Mouse (Mus musculus) gastrocnemius, adult 8-10 months (tissue): ENCODE results near the gene Mapk12. TPM values are rescaled to one million over a fixed set of nuclear protein-coding genes. Genes with fewer than 3 reads are reported as not detected.

Source experiments
- DNase-seq, 2 experiments: peaks; one replicate each; pipeline ENCODE4 v3.0.0; 2022; ENCODE audit warnings: low spot score in 2 of 2
- total RNA-seq, 4 experiments: library from RNA; stranded (reverse); gene quantifications; 2 replicates each; pipeline ENCODE4 v1.2.4; 2022

Mapk12 gene
- total RNA-seq, 4 experiments from 2014 or later, result 123 to 153 (median 139) TPM

DNA sequence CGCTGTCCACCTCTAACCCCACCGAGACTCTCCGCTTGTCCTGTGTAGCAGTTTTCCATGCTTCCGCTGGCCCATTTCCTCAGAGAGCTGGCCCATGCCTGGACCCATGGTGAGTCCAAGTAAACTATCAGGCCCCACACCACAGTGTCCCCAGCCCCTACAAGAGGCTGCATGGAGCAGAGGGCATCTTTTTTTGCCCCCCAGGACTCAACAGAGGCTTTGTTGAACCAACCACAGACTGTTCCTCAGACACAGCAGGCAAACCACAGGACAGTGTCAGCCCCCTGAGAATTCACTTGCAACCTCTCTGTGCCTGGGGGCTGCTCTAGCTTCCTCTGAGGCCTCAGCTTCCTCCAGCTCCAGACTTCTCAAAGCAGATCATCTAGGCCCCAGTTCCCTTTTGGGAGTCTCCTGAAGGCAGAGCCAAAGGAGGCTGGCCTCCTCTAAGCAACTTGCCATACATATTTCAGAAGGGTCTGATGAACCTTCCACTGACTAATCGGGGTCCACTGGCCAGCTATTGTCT, 31.1 kb upstream of the Mapk12 start:
- no peak for DNase-seq

DNA sequence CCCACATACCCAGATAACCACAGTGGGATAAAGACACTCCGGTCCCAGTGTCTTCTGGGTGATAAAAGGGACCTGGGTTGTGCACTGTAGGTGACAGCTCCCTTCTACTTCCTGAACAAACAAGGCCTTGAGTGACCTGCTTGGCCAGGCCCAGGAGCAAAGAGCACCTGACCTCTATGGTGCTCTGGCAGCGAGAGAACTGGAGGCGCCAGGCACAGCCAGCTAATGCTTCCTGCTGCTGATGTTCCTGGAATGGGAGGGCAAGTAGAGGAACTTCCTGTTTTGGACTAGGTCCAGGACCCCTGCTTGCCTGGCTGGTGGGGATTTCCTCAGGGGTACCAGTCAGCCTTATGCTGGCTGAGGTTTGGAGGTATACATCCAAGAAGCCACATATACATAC, 29.6 kb upstream of the Mapk12 start:
- DNase-seq, result no peak

DNA sequence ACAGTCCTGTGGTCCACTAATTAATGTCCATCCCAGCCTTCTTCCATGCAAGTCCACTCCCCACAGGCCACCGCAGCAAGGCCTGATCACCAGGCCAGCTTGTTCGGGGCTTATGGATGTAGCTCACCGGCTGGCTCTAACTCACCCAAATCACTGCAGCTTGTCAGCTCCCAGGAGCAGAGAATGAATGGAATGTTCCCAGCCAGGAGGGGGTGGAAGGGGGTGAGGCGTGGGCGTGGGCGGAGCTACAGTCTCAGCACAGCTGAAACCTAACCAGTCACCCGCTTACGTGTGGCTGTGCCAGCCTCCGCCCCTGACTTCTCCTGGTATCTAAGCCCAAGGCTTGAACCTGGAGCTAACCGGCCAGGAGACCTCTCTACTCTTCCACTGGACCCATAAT, 28.9 kb upstream of the Mapk12 start:
- peak; percentile 68 to 76 for DNase-seq

DNA sequence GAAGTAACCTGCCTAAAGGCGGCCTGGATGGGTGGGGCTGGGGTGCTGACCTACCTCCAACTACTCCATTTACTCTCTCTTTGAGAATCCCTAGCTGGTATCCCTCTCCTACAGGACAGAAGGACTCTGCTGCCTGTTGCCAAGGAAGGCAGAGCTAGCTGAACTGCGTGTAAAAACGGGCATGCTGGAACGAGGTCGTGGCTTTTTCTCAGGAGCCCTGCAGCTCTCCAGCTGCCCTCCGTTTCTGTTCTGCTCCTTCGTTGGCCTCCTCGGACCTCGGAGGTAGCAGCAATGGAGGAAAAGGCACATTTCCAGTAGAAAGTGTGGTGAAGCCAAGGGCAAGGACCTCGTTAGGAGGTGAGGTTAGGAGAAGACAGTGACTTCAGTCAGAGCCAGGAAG, 28.4 kb upstream of the Mapk12 start:
- DNase-seq, result no peak

DNA sequence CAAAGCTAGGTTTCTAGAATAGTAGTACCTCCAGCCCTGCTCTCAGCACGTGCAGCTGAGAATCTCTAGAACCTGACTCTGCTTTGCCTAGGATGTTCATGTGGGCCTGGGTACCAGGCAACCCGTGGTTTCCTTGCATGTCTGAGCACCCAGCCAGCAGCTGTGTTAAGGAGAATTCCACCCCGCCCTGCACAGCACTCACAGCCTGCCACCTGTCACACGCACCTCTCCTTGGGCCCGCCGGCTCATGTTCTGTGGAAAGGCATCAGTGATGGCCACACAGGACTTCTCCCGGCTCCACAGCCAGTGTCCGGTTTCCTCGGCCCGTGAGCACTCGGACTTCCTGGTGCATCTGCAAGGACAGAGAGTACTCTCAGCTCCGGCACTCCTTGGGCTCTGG, 25.0 kb upstream of the Mapk12 start:
- no peak for DNase-seq

DNA sequence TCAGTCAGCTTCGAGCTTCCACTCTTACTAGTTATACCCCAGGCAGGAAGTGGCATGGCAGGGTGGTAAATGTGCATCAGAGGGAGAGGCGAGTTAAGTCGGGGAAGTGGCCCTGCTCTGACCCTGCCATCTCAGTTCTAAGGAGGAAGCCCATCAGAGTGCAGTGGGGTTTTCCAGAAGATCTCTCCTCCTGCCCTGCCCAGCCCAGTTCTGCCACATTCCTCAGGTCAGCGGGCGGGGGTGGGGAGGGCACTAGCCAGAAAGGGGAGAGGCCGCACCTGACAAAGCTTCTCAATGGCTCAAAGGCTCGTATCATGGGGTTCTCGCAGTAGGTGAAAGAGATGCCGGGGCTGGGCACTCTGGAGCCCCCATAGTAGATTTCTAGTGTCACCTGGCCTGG, 20.9 kb upstream of the Mapk12 start:
- DNase-seq, result no peak

DNA sequence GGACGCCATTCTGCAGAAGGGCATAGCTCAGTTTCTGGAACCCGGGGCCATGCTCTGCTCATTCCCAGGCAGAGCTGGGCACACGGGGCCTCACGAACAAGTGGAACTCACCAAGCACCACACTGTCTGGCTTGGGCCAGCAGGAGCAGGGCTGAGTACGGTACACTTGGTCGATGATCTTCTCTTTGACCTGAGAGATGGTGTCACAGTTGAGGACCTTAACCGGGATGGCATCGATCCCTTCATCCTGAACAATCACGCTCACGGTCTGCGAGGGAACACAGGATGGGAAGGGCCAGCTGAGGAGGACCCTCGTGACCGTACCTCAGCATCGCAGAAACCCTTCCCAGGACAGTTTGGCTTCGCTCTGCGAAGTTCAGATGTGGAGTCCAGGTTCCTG, 18.0 kb upstream of the Mapk12 start:
- no peak for DNase-seq

DNA sequence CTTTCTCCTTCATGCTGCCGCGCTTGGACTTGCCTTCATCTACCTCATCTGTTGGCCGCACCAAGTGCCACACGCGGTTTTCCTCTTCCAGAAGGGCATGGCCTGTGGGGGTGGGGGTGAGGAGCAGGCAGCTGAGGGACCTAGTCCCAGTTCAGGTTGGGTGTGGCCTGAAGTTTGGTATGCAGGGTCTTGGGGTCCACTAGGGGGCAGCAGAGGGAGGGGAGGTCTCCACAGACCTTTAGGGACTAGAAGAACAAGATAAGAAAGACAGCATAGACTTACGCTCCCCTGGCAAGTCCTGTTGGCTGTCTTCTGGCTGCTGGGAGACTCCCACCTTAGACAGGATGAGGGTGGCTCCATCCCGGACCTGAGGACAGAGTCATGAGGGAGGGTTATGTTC, 17.5 kb upstream of the Mapk12 start:
- DNase-seq, result peak in 1 of 2 experiments; percentile 68

DNA sequence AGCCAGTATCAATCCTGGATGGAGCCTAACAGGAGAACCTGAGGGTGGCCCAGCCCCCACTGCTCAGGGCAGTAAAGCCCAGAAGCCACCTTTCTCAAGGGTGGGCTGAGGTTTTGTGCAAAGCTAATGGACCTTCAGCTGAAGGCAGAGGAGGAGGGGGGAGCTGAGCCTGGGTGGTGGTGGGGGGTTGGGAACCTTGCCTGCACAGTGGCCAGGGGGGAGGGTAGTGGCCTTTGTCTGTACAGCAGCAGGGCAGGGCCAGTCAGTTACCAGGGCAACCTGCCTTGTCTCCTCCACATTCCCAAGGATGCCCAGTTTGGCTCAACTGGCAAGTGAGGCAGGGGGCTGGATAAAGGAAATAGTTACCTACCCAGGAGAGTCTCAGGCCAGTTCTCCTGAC, 11.8 kb upstream of the Mapk12 start:
- no peak for DNase-seq

DNA sequence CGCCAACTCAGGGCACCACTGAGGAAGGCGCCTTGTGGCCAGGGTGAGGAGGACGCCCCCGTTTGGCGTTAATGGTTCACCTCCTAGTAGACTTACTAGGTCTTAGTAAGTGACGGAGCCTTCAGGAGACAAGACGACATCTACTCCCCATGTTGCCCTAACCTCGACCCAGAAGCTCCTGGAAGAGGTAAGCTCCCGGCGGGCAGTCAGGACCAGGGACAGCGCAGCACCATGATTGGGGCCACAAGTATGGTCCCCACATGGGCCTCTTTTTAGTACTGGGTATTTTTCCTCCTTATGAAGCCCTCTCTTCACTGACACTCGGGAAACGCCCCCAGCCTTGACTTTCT, 9.5 kb upstream of the Mapk12 start:
- no peak for DNase-seq

DNA sequence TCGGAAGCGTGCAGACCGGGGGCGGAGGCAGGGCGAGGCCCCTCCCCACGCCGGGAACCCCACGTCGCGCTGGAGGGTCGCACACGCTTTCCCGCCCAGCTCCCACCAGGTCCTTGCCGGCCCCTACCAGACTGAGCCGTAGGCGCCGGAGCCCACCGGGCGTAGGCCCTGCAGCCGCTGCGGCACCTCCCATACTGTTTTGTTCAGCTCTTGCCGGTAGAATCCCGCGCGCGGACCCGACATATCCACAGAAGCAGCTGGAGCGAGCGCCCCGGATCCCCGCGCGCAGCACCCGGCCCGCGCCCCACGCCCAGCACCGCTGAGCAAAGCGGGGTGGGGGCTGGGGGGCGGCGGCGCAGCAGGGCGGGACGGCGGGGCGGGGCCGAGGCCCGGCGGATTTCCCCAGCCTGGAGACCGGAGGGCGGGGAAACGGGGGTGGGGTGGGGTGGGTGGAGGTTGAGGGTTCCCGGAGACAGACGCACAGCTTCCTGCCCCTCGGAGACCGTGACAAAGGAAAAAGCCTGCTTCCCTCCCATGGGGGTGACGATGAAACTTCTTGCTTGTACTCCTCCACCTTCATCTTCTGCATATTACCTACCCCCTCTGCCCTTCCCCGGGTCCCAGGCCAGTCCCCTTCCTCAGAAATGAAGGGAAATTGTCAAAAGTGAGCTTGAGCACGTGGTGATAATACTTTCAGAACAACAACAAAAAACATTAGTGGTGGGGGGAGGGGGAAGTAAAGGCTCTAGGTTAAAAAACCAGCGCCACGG, 9.0 kb upstream of the Mapk12 start, which contains the start of gene Mapk11:
Gene Mapk11 (minus strand): TSS at position 358 of the 770 bp plus-strand sequence.
- DNase-seq, result no peak

DNA sequence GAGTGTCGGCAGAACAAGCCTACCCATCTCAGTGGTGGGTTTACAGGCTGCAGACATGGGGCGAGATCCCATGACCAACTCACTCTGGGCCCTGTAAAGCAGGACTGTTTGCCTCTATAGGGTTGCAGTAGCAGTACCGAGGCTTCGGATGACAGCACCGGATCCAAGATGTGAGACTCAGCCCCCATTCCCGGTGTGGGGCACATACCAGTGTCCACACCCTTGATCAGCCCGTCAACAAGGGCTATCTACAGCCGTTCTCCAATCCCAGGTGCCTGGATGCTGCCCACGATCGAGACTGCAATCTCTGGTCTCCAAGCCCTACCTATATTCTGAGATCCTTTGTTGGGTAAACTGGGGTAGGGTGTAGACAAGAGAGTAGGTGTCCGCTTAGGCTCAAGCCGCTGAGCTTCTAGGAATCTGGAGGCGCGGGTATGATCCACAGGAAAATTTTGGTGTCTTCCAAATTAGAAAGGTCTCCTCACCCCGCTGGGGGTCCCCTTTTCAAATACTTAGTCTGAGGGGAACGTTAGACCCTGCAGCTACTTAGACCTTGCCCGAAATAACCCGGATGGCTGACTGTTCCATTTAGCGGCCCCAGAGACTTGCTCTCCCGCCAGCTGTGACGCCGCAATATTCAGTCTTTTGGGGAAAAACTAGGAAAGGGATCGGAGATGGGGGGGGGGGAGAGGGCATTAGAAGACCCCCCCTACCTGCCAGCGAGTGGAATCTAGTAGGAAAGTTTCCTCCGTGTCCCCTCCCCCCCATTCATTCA, 8.2 kb upstream of the Mapk12 start:
- DNase-seq, result no peak

DNA sequence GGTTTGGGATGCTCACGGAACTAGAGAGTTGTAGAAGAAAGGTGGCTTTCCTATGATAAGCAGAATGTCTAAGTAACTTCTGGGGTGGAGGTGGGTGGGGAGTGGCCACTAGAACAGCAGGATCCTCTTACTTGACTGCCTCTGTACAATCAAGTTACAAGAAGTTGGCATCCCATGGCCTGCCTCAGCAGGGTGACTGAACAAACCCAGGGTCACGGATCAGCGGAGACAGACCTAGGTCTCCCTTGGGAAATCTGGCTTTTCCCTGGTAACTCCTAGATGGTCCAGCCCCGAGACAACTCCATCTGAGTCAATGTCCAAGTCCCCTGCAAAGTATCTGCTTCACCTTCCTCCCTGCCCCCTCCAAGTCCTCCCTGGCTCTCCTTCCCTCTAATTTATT, 7.4 kb upstream of the Mapk12 start:
- DNase-seq, result no peak

DNA sequence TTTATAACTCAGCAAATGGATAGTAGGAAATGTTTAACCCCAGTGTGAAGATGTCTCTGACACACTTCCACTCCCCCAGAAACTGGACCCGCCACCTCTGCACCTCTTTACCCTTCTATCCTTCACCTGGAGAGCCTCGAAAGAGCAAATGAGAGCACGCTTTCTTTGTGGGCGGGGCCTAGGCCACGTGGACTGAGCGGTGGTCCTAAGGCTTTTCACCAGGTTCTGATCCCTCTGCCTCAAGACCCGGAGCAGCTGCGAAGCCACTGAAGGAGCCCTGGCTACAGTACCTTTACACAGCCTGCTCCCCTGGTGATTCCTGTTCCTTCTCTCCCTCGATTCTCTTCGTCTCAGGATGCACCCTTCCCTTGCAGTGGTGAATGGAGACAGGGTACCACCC, 7.0 kb upstream of the Mapk12 start:
- no peak for DNase-seq

DNA sequence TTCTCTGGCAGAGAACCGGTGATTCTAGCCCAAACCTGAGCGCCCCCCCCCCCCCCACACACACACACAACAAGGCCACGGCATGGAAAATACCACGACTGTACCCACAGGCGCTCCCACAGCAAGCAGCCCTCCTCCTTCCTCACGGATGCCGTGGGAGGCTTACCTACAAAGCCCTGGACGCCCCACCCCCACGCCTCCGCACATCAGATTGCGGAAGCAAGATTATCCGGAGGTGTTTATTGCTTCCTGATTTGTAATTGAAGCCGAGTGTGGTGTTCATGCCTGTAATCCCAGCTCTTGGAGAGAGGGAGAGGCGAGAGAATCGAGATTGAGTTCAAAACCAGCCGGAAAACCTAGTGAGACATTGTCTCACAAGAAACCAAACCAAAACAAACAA, 6.5 kb upstream of the Mapk12 start:
- DNase-seq, result no peak

DNA sequence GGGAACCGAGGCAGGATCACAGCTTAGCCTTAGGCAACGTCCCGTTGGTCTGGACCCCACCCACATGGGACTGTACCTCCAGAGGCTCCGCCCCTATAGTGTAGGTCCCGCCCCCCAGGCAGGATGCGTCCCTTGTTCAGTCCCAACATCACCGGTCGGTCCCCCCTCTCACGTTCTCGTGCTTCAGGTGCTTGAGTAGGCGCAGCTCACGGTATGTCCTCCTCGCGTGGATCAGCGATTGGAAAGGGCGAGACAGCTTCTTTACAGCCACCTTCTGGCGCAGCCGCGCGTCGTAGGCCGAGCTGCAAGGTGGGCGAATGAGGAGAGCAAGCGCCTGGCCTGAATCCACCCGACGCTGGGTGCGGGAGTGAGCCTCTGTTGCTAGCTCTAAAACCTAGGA, 6.0 kb upstream of the Mapk12 start:
- no peak for DNase-seq

DNA sequence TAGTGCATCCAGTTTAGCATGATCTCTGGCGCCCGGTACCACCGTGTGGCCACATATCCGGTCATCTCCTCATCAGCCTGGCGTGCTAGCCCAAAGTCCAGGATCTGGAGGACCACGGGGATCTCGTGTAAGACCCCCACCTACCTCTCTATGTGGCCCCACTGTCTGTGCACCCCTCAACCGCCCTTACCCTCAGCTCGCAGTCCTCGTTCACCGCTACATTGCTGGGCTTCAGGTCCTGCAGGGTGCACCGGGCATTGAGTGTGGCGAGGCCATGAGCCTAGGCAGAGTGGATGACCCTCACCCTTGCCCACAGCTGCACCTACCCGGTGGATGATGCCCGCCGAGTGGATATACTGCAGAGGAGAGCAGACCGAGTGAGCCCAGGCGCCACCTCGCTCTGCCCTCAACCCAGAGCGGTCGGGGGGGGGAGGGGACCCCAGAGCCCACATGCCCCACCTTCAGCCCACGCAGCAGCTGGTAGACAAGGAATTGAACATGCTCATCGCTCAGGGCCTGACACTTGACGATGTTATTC, 5.4 kb upstream of the Mapk12 start:
- no peak for DNase-seq

DNA sequence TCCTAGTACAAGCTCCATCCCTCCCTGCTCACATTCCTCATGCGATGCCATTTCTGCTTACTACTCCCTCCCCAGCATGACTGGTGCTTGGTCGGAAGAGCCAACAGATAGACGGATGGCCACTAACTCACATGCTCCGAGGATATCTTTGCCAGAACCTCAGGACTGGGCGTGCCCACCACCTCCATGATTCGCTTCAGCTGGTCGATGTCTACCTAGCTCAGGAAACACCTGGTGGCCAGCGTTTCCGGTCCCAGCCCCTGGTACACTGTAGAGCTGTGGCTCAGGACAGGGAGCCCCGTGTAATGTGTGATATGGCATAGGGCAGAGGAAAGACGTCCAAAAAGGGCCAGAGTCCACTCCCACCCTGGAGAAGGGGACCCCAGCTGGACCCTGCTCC, 4.5 kb upstream of the Mapk12 start:
- no peak for DNase-seq

DNA sequence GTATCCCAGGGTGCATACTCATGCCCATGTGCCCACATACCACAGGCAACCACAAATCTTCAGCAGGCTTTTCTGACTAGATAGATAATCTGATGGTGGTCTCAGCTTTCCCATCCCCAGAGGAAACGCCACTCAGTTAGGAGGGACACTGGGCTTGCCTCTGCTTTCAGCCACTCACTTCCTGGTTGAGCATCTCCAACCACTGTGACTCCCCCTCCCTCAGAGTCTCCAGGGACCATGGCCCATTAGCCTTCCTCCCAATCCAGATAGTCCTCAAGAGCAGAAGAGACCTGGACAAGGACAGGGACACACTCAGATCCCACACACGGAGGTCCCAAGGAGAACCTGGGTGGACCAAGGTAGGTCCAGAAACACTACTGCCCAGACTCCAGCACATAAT, 2.6 kb upstream of the Mapk12 start:
- no peak for DNase-seq

DNA sequence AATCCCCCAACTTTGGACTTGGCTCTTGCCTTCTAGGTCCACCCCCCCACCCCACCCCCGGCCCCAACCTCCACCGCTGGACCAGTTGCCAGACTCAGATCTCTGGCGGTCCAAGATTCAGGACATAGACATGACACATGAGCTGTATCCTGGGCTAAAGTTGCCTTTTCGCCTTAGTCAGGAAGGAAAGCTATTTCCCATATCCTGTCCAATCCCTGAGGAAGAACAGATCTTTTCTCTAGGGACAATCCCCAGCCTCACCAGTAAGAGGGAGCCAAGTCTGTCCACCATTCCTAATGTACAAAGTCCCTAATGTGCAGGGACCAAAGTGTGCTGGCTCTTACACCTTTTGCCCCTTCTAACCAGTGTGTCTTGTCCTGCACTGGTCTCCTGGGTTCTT, 1.4 kb upstream of the Mapk12 start:
- no peak for DNase-seq

DNA sequence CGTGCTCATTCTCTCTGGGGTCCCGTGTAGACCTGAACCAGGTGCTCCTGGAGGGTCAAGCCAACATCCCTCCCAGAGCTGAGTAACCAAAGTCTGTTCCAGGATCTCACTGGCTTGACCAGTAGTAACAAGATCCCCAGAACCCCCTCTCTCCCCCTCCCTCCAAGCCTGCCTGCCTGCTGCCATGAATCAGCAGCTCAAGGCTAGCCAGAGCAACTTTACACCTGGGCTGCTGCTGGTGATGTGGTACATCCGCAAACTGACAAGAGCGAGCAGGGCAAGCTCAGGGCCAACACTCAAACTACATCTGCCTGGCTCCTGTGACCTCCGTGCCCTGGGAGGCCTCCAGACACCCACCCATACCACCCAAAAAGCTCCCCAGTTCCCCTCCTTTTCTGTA, 940 bp upstream of the Mapk12 start:
- peak in 1 of 2 experiments; percentile 46 for DNase-seq

DNA sequence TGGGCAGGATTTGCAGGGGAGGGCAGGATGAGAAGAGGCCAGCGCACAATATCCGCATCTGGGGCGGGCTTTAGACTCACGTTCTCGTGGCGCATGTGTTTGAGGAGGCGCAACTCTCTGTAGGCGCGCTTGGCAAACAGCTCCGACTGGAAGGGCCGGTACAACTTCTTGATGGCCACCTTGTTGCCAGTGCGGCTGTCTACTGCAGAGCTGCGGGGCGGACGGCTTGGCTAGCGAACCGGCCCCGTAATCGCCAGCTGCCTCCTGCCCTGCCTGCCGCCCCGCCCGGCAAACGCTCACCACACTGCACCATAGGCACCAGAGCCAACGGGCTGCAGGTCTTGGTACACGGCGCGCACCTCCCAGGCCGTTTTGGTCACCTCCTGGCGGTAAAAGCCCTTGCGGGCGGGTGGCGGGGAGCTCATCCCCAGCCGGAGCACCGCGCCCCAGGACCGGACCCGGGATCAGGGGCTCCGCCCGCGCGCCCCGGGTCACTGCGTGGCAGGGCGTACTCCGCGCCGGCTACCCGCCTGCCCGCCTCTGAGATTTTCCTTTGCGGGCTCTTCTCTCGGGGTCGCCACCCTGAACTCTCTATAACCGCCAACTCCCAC, 350 bp downstream of the Mapk12 start:
- peak; percentile 57 to 69 for DNase-seq
